Mouse (Mus musculus): Measurements from ENCODE around the gene Nxpe5. TPM values are rescaled to one million over a fixed set of nuclear protein-coding genes. Genes with fewer than 3 reads are reported as not detected.
A peak's percentile ranks its signal among the peaks of the same experiment; 100 is the strongest.
"Not testable (repeated sequence)": the region's sequence is repeated elsewhere in the genome, so short reads cannot be mapped to it uniquely, and the experiment has no call there.

The Nxpe5 gene
- polyA plus RNA-seq, 1 experiment = 0.33 TPM

GRCm38 (mm10) chr5:138199576-138199975 lies 26.1 kb upstream of the Nxpe5 start:
- 0% methylated on average over 1 of the region's 1 CpGs for WGBS
- no peak for TF ChIP-seq POLR2A (IDR thresholded peaks at IDR 0.05; ENCODE audit: low read depth, low read length)
- TF ChIP-seq CTCF (conservative IDR thresholded peaks at IDR 0.05; ENCODE audit: insufficient read depth, insufficient read length, low read depth, low read length) = peak; percentile 54
- DNase-seq = peak; percentile 31
- H3K4me1 ChIP-seq (ENCODE audit: control insufficient read depth, insufficient read depth, low read length) = no peaks in the 10 kb centered on the region
- H3K4me3 ChIP-seq (ENCODE audit: insufficient read depth, low read depth, low read length) = no peak overlapping the region
- H3K27me3 ChIP-seq (replicated peaks; ENCODE audit: control insufficient read depth, insufficient read depth, low read length) = no peaks in the 10 kb centered on the region
- H3K27ac ChIP-seq (ENCODE audit: insufficient read depth, low read depth, low read length) = no peak overlapping the region
- no peaks in the 10 kb centered on the region for H3K36me3 ChIP-seq (ENCODE audit: control insufficient read depth, insufficient read depth, low read length)

- Histone ChIP-seq H3K4me1 (ENCODE audit: control insufficient read depth, insufficient read depth, low read length) (no peaks in the 10 kb centered on the region), H3K36me3 (ENCODE audit: control insufficient read depth, insufficient read depth, low read length) (no peaks in the 10 kb centered on the region), H3K27ac (ENCODE audit: insufficient read depth, low read depth, low read length) (no peak overlapping the region), H3K4me3 (ENCODE audit: insufficient read depth, low read depth, low read length) (no peak overlapping the region), H3K27me3 (replicated peaks; ENCODE audit: control insufficient read depth, insufficient read depth, low read length) (no peaks in the 10 kb centered on the region)
- no peak for DNase-seq
- WGBS = 93% methylated on average over 3 of the region's 3 CpGs
- TF ChIP-seq CTCF (conservative IDR thresholded peaks at IDR 0.05; ENCODE audit: insufficient read depth, insufficient read length, low read depth, low read length) (no peak), POLR2A (IDR thresholded peaks at IDR 0.05; ENCODE audit: low read depth, low read length) (no peak)
Observed at GRCm38 (mm10) chr5:138202086-138202485, 23.6 kb upstream of the Nxpe5 start.

- no peak for DNase-seq
- 83% methylated on average over 1 of the region's 1 CpGs for WGBS
- no peaks in the 10 kb centered on the region for H3K36me3 ChIP-seq (ENCODE audit: control insufficient read depth, insufficient read depth, low read length)
- TF ChIP-seq CTCF (conservative IDR thresholded peaks at IDR 0.05; ENCODE audit: insufficient read depth, insufficient read length, low read depth, low read length) = no peak
- TF ChIP-seq POLR2A (IDR thresholded peaks at IDR 0.05; ENCODE audit: low read depth, low read length) = no peak
- H3K27me3 ChIP-seq (replicated peaks; ENCODE audit: control insufficient read depth, insufficient read depth, low read length) = no peaks in the 10 kb centered on the region
- no peak overlapping the region for H3K27ac ChIP-seq (ENCODE audit: insufficient read depth, low read depth, low read length)
- H3K4me3 ChIP-seq (ENCODE audit: insufficient read depth, low read depth, low read length) = no peak overlapping the region
- H3K4me1 ChIP-seq (ENCODE audit: control insufficient read depth, insufficient read depth, low read length) = no peaks in the 10 kb centered on the region
Observed at GRCm38 (mm10) chr5:138207253-138207652, 18.4 kb upstream of the Nxpe5 start.

- 76% methylated on average over 4 of the region's 4 CpGs for WGBS
- no peak overlapping the region for H3K4me3 ChIP-seq (ENCODE audit: insufficient read depth, low read depth, low read length)
Observed at GRCm38 (mm10) chr5:138207873-138208272, 17.8 kb upstream of the Nxpe5 start.

GRCm38 (mm10) chr5:138216632-138217031 lies 9.1 kb upstream of the Nxpe5 start:
- not testable (repeated sequence) for H3K27ac ChIP-seq (ENCODE audit: insufficient read depth, low read depth, low read length); H3K36me3 ChIP-seq (ENCODE audit: control insufficient read depth, insufficient read depth, low read length); DNase-seq; H3K4me3 ChIP-seq (ENCODE audit: insufficient read depth, low read depth, low read length); H3K4me1 ChIP-seq (ENCODE audit: control insufficient read depth, insufficient read depth, low read length); H3K27me3 ChIP-seq (replicated peaks; ENCODE audit: control insufficient read depth, insufficient read depth, low read length)
- WGBS = 91% methylated on average over 13 of the region's 13 CpGs

More at GRCm38 (mm10) chr5:138207873-138208272, 17.8 kb upstream of the Nxpe5 start:
- Histone ChIP-seq H3K27me3 (replicated peaks; ENCODE audit: control insufficient read depth, insufficient read depth, low read length) (no peaks in the 10 kb centered on the region), H3K36me3 (ENCODE audit: control insufficient read depth, insufficient read depth, low read length) (no peaks in the 10 kb centered on the region), H3K27ac (ENCODE audit: insufficient read depth, low read depth, low read length) (no peak overlapping the region), H3K4me1 (ENCODE audit: control insufficient read depth, insufficient read depth, low read length) (no peaks in the 10 kb centered on the region)
- no peak for TF ChIP-seq POLR2A (IDR thresholded peaks at IDR 0.05; ENCODE audit: low read depth, low read length)
- TF ChIP-seq CTCF (conservative IDR thresholded peaks at IDR 0.05; ENCODE audit: insufficient read depth, insufficient read length, low read depth, low read length) = no peak
- DNase-seq = no peak

- H3K4me1 ChIP-seq (ENCODE audit: control insufficient read depth, insufficient read depth, low read length) = 0 out of 2 replicates have a peak, but pooled peaks cover 3% of the 10 kb centered on the region
- no peak overlapping the region for H3K4me3 ChIP-seq (ENCODE audit: insufficient read depth, low read depth, low read length)
- H3K36me3 ChIP-seq (ENCODE audit: control insufficient read depth, insufficient read depth, low read length) = no peaks in the 10 kb centered on the region
- H3K27me3 ChIP-seq (replicated peaks; ENCODE audit: control insufficient read depth, insufficient read depth, low read length) = no peaks in the 10 kb centered on the region
- TF ChIP-seq POLR2A (IDR thresholded peaks at IDR 0.05; ENCODE audit: low read depth, low read length) = no peak
- no peak for TF ChIP-seq CTCF (conservative IDR thresholded peaks at IDR 0.05; ENCODE audit: insufficient read depth, insufficient read length, low read depth, low read length)
- 8% methylated on average over 2 of the region's 2 CpGs for WGBS
- peak; percentile 20 for DNase-seq
- no peak overlapping the region for H3K27ac ChIP-seq (ENCODE audit: insufficient read depth, low read depth, low read length)
Observed at GRCm38 (mm10) chr5:138219864-138220263, 5.8 kb upstream of the Nxpe5 start.

- no peaks in the 10 kb centered on the region for H3K36me3 ChIP-seq (ENCODE audit: control insufficient read depth, insufficient read depth, low read length)
- H3K4me1 ChIP-seq (ENCODE audit: control insufficient read depth, insufficient read depth, low read length) = 0 out of 2 replicates have a peak, but pooled peaks cover 3% of the 10 kb centered on the region
- no peak overlapping the region for H3K27ac ChIP-seq (ENCODE audit: insufficient read depth, low read depth, low read length)
- no peak overlapping the region for H3K4me3 ChIP-seq (ENCODE audit: insufficient read depth, low read depth, low read length)
- no peaks in the 10 kb centered on the region for H3K27me3 ChIP-seq (replicated peaks; ENCODE audit: control insufficient read depth, insufficient read depth, low read length)
- 12% methylated on average over 4 of the region's 4 CpGs for WGBS
- TF ChIP-seq CTCF (conservative IDR thresholded peaks at IDR 0.05; ENCODE audit: insufficient read depth, insufficient read length, low read depth, low read length) (peak; percentile 92), POLR2A (IDR thresholded peaks at IDR 0.05; ENCODE audit: low read depth, low read length) (no peak)
- DNase-seq = peak; percentile 94
Observed at GRCm38 (mm10) chr5:138222111-138222510, 3.6 kb upstream of the Nxpe5 start.

- WGBS = 53% methylated on average over 3 of the region's 3 CpGs
- H3K4me1 ChIP-seq (ENCODE audit: control insufficient read depth, insufficient read depth, low read length) = 0 out of 2 replicates have a peak, but pooled peaks cover 3% of the 10 kb centered on the region
- H3K27me3 ChIP-seq (replicated peaks; ENCODE audit: control insufficient read depth, insufficient read depth, low read length) = no peaks in the 10 kb centered on the region
- DNase-seq = no peak
- no peak overlapping the region for H3K4me3 ChIP-seq (ENCODE audit: insufficient read depth, low read depth, low read length)
- TF ChIP-seq POLR2A (IDR thresholded peaks at IDR 0.05; ENCODE audit: low read depth, low read length) (no peak), CTCF (conservative IDR thresholded peaks at IDR 0.05; ENCODE audit: insufficient read depth, insufficient read length, low read depth, low read length) (no peak)
- H3K27ac ChIP-seq (ENCODE audit: insufficient read depth, low read depth, low read length) = no peak overlapping the region
- no peaks in the 10 kb centered on the region for H3K36me3 ChIP-seq (ENCODE audit: control insufficient read depth, insufficient read depth, low read length)
Observed at GRCm38 (mm10) chr5:138223287-138223686, 2.4 kb upstream of the Nxpe5 start.

Measured in kidney, adult 2 months (tissue).